26 mouse cellular contexts compared by ENCODE assay signal in the genomic region with DNA sequence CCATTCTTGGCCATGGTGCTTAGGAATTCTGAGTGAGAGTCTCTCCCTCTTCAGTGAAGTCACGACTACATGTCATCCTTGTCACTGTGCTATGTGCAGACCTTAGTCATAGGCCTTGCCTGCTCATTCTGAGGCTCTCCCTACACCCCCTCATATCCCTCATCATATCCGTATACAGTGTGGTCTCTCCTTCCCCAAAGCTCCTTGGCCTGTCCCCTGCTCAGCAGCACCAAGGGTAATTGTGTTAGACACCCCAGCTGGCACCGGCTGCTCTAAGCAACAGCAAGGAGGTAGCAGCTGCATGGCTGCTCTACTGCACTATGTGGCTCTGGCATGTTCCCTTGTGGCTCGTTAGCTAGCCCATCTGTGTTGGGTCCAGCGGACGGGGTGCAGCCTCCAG. TPM values are rescaled to one million over a fixed set of nuclear protein-coding genes. Genes with fewer than 3 reads are reported as not detected.
DNase-seq lines count a peak whose midpoint lies in the region; ATAC-seq lines count a peak whose summit lies in the region.
"Had no signal": no experiment of that assay in that cellular context is flagged by ENCODE, and none has a peak within 500 bp of the region (broad histone marks: within the 10 kb centered on the region; RNA-seq: fewer than 3 reads in every experiment).

No protein-coding gene starts in this region.

- no peaks in the 10 kb centered on the region for H3K9me3 ChIP-seq in embryonic facial prominence, embryonic 11.5 days (replicated peaks; ENCODE audit: control insufficient read depth, low read length)
- H3K9me3 ChIP-seq in embryonic facial prominence, embryonic 10.5 days, result no peaks in the 10 kb centered on the region
- no peaks in the 10 kb centered on the region for H3K9me3 ChIP-seq in neural tube, embryonic 14.5 days (ENCODE audit: control insufficient read depth, low read length)
- H3K9me3 ChIP-seq: embryonic facial prominence, embryonic 15.5 days; neural tube, embryonic 13.5 days had no signal

- intact Hi-C loops in left cerebral cortex, postnatal 4 days (cut with DNase I), result no loop called here

- H3K27me3 ChIP-seq in embryonic facial prominence, embryonic 11.5 days (ENCODE audit: control insufficient read depth, insufficient read depth, low read length), result no peaks in the 10 kb centered on the region
- H3K27me3 ChIP-seq in embryonic facial prominence, embryonic 10.5 days (replicated peaks; ENCODE audit: low read depth, poor library complexity, severe bottlenecking), result no peaks in the 10 kb centered on the region
- no peaks in the 10 kb centered on the region for H3K27me3 ChIP-seq in neural tube, embryonic 14.5 days (ENCODE audit: control insufficient read depth, insufficient read depth, low read length)
- H3K27me3 ChIP-seq: embryonic facial prominence, embryonic 15.5 days; liver, embryonic 12.5 days; neural tube, embryonic 13.5 days had no signal

- H3K27ac ChIP-seq in embryonic facial prominence, embryonic 11.5 days (replicated peaks; ENCODE audit: low read depth, low read length), result no peak overlapping the region
- no peak overlapping the region for H3K27ac ChIP-seq in embryonic facial prominence, embryonic 10.5 days (replicated peaks)
- no peak overlapping the region for H3K27ac ChIP-seq in neural tube, embryonic 14.5 days (ENCODE audit: low read depth, low read length)
- H3K27ac ChIP-seq: embryonic facial prominence, embryonic 15.5 days; heart, adult 2 months; liver, embryonic 12.5 days; neural tube, embryonic 13.5 days; stomach, postnatal 0 days had no signal

- no peak for DNase-seq in embryonic facial prominence, embryonic 11.5 days (ENCODE audit: low spot score)
- no peak for DNase-seq in embryonic facial prominence, embryonic 10.5 days (ENCODE audit: low spot score)
- DNase-seq in left cerebral cortex, postnatal 4 days, result peak; percentile 35
- no peak for DNase-seq in left cerebral cortex, adult 8-10 months (ENCODE audit: low spot score in 2 of 2)
- DNase-seq in neural tube, embryonic 10.5 days (ENCODE audit: extremely low spot score, low spot score), result no peak
- DNase-seq in heart, adult 18-20 months, result no peak
- DNase-seq in kidney, adult 18-20 months, result no peak
- DNase-seq: adrenal gland, adult 2 months; cerebellum, adult 9-11 months; gastrocnemius, postnatal 14 days; heart, adult 2 months; heart, postnatal 36 days; kidney, postnatal 36 days; lung, adult 2 months; lung, postnatal 36 days; thymus, postnatal 14 days had no signal

- ATAC-seq in embryonic facial prominence, embryonic 11.5 days (replicated peaks; ENCODE audit: insufficient number of reproducible peaks, low FRiP score, low TSS enrichment, low read depth), result 0 out of 2 replicates have a peak, but pooled peaks have one; percentile 48
- peak; percentile 17; the same call in 1 of the 2 replicates for ATAC-seq in neural tube, embryonic 14.5 days (ENCODE audit: low read depth)
- ATAC-seq: liver, embryonic 12.5 days had no signal

- no peak overlapping the region for H3K9ac ChIP-seq in embryonic facial prominence, embryonic 11.5 days (replicated peaks; ENCODE audit: low read length)
- no peak overlapping the region for H3K9ac ChIP-seq in neural tube, embryonic 14.5 days (replicated peaks; ENCODE audit: low read depth, low read length)
- H3K9ac ChIP-seq: embryonic facial prominence, embryonic 15.5 days; liver, embryonic 12.5 days; neural tube, embryonic 13.5 days had no signal

- no peak overlapping the region for H3K4me2 ChIP-seq in embryonic facial prominence, embryonic 11.5 days (ENCODE audit: low read depth, low read length)
- H3K4me2 ChIP-seq in neural tube, embryonic 14.5 days (ENCODE audit: low read depth, low read length), result no peak overlapping the region
- H3K4me2 ChIP-seq: embryonic facial prominence, embryonic 15.5 days; liver, embryonic 12.5 days; neural tube, embryonic 13.5 days had no signal

- H3K36me3 ChIP-seq in embryonic facial prominence, embryonic 11.5 days (replicated peaks; ENCODE audit: control insufficient read depth, insufficient read depth, low read depth, low read length), result no peaks in the 10 kb centered on the region
- no peaks in the 10 kb centered on the region for H3K36me3 ChIP-seq in embryonic facial prominence, embryonic 10.5 days (replicated peaks)
- no peaks in the 10 kb centered on the region for H3K36me3 ChIP-seq in neural tube, embryonic 14.5 days (ENCODE audit: control insufficient read depth, insufficient read depth, low read length)
- H3K36me3 ChIP-seq: embryonic facial prominence, embryonic 15.5 days; liver, embryonic 12.5 days; neural tube, embryonic 13.5 days had no signal

- H3K4me3 ChIP-seq in embryonic facial prominence, embryonic 11.5 days (ENCODE audit: low read depth, low read length), result no peak overlapping the region
- no peak overlapping the region for H3K4me3 ChIP-seq in embryonic facial prominence, embryonic 10.5 days
- H3K4me3 ChIP-seq in neural tube, embryonic 14.5 days (ENCODE audit: low read depth, low read length), result no peak overlapping the region
- H3K4me3 ChIP-seq: embryonic facial prominence, embryonic 15.5 days; heart, adult 2 months; liver, embryonic 12.5 days; neural tube, embryonic 13.5 days had no signal

- 82% methylated on average over 6 of the region's 6 CpGs for WGBS in embryonic facial prominence, embryonic 11.5 days
- WGBS in embryonic facial prominence, embryonic 10.5 days, result 84% methylated on average over 6 of the region's 6 CpGs
- 59% methylated on average over 6 of the region's 6 CpGs for WGBS in neural tube, embryonic 14.5 days

- no peaks in the 10 kb centered on the region for H3K4me1 ChIP-seq in embryonic facial prominence, embryonic 11.5 days (ENCODE audit: control insufficient read depth, insufficient read depth, low read length)
- no peaks in the 10 kb centered on the region for H3K4me1 ChIP-seq in embryonic facial prominence, embryonic 10.5 days
- H3K4me1 ChIP-seq in neural tube, embryonic 14.5 days (ENCODE audit: control insufficient read depth, insufficient read depth, low read length), result no peaks in the 10 kb centered on the region
- H3K4me1 ChIP-seq: embryonic facial prominence, embryonic 15.5 days; liver, embryonic 12.5 days; neural tube, embryonic 13.5 days had no signal

RNA-seq across cellular contexts. Expression of gene Wap, which starts 6.1 kb away (rescaled TPM):
- not detected in 2 replicates for polyA plus RNA-seq in embryonic facial prominence, embryonic 11.5 days (2014; fragmentation: Nextera tagmentation; extraction: Ambion mirVana)
- not detected in 2 replicates for polyA plus RNA-seq in embryonic facial prominence, embryonic 10.5 days (2016; fragmentation: Nextera tagmentation; extraction: Ambion mirVana)
- total RNA-seq in left cerebral cortex, postnatal 4 days (2021), result not detected
- not detected for total RNA-seq in left cerebral cortex, adult 8-10 months (2022)
- polyA plus RNA-seq in neural tube, embryonic 14.5 days (2014; fragmentation: Nextera tagmentation; extraction: Ambion mirVana), result not detected in 2 replicates
- not detected for total RNA-seq in heart, adult 18-20 months (2021)
- total RNA-seq: adrenal gland, adult 2 months; gastrocnemius, postnatal 14 days; heart, adult 2 months; heart, postnatal 36 days; left cerebral cortex, adult 18-20 months had no signal
- polyA plus RNA-seq: adrenal gland, adult 2 months; embryonic facial prominence, embryonic 15.5 days; heart, adult 2 months; heart, embryonic 14.5 days; intestine, embryonic 14.5 days; kidney, embryonic 14.5 days; limb, embryonic 11.5 days; liver, embryonic 12.5 days; lung, adult 2 months; neural tube, embryonic 13.5 days had no signal

RNA-seq across cellular contexts. Expression of gene Ramp3, which starts 13.8 kb away (rescaled TPM):
- polyA plus RNA-seq in embryonic facial prominence, embryonic 11.5 days (2014; fragmentation: Nextera tagmentation; extraction: Ambion mirVana), result 4.9 and 5.6 TPM in 2 replicates
- 5.0 and 5.1 TPM in 2 replicates for polyA plus RNA-seq in embryonic facial prominence, embryonic 10.5 days (2016; fragmentation: Nextera tagmentation; extraction: Ambion mirVana)
- total RNA-seq in left cerebral cortex, postnatal 4 days (2021), result 10 to 100 TPM; 16.6 to 20.8 TPM
- total RNA-seq in left cerebral cortex, adult 8-10 months (2022), result 10 to 100 TPM; 13.4 to 18.5 (median 15.5) TPM
- polyA plus RNA-seq in neural tube, embryonic 14.5 days (2014; fragmentation: Nextera tagmentation; extraction: Ambion mirVana), result 26.3 and 26.6 TPM in 2 replicates
- total RNA-seq in heart, adult 18-20 months (2021), result 1 to 10 TPM; 7.6 to 7.9 TPM

RNA-seq across cellular contexts. Expression of gene Tbrg4, which starts 18.7 kb away (rescaled TPM):
- 33.0 and 33.5 TPM in 2 replicates for polyA plus RNA-seq in embryonic facial prominence, embryonic 11.5 days (2014; fragmentation: Nextera tagmentation; extraction: Ambion mirVana)
- 66.9 and 74.2 TPM in 2 replicates for polyA plus RNA-seq in embryonic facial prominence, embryonic 10.5 days (2016; fragmentation: Nextera tagmentation; extraction: Ambion mirVana)
- 10 to 100 TPM; 50.5 to 52.2 TPM for total RNA-seq in left cerebral cortex, postnatal 4 days (2021)
- 10 to 100 TPM; 42.8 to 55.7 (median 46.8) TPM for total RNA-seq in left cerebral cortex, adult 8-10 months (2022)
- 30.6 and 33.4 TPM in 2 replicates for polyA plus RNA-seq in neural tube, embryonic 14.5 days (2014; fragmentation: Nextera tagmentation; extraction: Ambion mirVana)
- 100 to 1,000 TPM; 103 to 107 TPM for total RNA-seq in heart, adult 18-20 months (2021)

RNA-seq across cellular contexts. Expression of gene Nacad, which starts 38.7 kb away (rescaled TPM):
- 9.2 and 9.9 TPM in 2 replicates for polyA plus RNA-seq in embryonic facial prominence, embryonic 11.5 days (2014; fragmentation: Nextera tagmentation; extraction: Ambion mirVana)
- 9.8 and 10.5 TPM in 2 replicates for polyA plus RNA-seq in embryonic facial prominence, embryonic 10.5 days (2016; fragmentation: Nextera tagmentation; extraction: Ambion mirVana)
- 10 to 100 TPM; 94.4 to 99.0 TPM for total RNA-seq in left cerebral cortex, postnatal 4 days (2021)
- 10 to 100 TPM; 49.8 to 53.4 (median 50.2) TPM for total RNA-seq in left cerebral cortex, adult 8-10 months (2022)
- polyA plus RNA-seq in neural tube, embryonic 14.5 days (2014; fragmentation: Nextera tagmentation; extraction: Ambion mirVana), result 77.6 and 96.8 TPM in 2 replicates
- 1 to 10 TPM in 1 of 2 experiments, under 1 TPM in 1; 0.62 to 1.2 TPM for total RNA-seq in heart, adult 18-20 months (2021)
